Mouse (Mus musculus): ENCODE data around the gene Etv6.
"Not testable (repeated sequence)": the region's sequence is repeated elsewhere in the genome, so short reads cannot be mapped to it uniquely, and the experiment has no call there.

Gene Etv6

DNA sequence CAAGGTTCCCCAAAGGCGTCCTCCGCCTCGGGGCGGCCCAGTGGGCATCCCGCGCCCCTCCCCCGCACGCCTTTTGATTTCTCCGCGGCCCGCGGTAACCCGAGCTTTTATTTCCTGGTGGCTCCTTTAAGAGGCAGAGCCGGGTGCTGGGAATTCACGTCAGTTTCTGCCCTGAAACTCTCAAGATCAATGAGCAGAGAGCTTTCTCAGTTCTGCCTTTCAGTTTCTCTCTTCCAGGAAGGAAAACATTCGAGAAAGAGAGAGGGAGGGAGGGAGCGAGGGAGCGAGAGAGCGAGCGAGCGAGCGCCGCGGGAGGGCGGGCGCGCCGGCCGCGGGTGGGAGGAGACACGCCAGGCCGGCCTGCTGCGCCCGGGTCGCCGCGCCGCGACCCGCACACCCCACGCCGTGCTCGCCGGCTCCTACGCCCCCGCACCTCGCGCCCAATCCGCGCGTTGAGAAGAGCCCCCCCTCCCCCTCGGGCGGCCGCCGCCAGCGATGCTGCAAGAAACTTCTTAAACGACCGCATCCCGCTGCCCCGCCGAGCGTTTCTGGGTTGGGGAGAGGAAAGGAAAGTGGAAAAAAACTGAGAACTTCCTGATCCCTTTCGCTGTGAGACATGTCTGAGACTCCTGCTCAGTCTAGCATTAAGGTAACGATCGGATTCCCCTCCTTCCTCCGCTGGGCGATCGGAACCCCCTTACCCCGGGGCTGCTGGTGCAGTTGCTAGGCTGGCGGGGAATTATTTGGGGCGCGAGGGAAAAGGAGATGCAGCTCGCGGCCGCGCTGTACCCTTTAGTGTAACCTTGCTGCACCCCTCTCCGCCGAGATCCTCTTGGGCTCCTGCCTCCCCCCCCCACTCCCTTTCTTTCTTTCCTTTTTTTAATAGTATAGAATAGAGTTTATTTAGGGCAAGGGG is at the start of gene Etv6:
TSS of gene Etv6 (plus strand) at position 211 of the 916 bp plus-strand sequence.
- DNase-seq (ENCODE audit: low spot score): peak; percentile 85

DNA sequence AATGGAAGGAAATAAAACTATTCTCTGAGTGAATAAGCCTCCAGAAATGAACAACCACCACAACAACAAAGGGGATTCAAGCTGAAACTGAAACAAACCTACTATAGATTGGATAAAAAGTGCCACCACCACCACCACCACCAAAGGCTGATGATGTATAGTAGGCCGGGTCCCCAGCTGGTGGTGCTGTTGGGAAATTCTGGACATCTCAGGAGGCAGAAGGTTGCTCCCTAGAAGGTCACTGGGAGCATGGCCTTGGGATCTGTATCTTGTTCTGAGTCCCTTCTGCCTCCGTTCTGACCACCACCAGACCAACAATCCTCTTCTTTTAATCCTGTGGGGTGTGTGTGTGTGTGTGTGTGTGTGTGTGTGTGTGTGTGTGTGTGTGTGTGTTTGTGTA is 49.3 kb upstream of the Etv6 start:
- no peak for DNase-seq (ENCODE audit: low spot score)

DNA sequence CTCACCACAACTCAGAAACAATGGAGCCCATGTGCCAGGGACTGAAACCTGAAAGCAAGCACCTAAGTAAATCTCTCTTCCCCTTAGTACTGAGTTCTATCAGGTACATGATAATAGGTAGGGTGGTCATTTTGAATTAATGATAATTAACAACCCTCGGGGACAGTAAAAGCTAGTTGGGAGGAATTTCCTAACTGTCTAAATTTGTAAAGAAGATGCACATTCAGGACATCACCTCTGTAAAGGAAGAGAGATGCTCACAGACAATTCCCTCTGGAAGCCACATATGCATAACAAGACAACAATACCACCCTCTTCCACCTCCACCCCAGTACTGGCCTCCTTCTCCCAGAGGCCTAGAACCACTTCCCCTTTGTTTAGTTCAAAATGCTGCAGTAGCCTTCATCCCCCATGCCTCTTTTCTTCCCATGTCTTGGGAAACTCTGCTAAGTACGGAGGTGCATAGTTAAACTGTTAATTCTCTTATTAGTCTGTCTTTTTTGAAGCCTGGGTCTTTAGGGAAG is 48.4 kb upstream of the Etv6 start:
- no peak for DNase-seq (ENCODE audit: low spot score)

DNA sequence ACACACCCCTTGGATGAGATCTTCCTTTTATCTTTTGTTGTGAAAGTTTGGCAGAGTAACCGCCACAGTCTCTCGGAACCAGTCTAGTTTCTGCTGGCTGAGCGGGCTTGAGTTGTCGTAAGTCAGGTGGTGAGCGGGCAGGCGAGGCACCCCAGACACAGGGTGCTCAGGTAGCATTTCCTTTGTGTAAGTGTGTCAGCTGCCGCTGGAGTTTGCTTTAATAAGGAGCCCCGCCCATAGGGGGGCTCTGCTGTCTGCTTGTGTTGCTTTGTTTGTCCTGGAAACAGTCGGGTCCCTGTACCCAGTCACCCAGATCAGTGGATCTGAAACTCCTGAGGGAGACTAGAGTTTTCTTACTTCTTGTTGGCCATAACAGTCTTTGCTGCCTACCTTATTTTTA is 47.5 kb upstream of the Etv6 start:
- no peak for DNase-seq (ENCODE audit: low spot score)

DNA sequence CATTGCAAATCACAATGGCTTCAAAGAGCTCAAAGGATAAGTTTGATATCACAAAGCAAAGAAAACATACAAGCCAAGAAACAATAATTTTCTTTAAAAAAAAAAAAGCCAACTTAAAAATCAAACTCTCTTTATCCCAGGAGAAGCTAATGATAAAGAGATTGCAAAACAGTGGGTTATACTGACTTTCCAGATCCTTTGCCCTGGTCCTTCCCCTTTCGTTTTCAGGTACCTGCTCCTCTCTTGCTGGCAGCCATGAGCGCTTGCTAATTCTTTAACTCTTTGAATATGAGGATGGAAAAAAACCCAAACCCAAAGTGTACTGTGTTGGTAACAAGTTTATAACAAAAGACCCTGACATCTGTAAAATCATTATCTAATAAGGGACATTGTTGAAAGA is 38.0 kb upstream of the Etv6 start:
- DNase-seq (ENCODE audit: low spot score): no peak

DNA sequence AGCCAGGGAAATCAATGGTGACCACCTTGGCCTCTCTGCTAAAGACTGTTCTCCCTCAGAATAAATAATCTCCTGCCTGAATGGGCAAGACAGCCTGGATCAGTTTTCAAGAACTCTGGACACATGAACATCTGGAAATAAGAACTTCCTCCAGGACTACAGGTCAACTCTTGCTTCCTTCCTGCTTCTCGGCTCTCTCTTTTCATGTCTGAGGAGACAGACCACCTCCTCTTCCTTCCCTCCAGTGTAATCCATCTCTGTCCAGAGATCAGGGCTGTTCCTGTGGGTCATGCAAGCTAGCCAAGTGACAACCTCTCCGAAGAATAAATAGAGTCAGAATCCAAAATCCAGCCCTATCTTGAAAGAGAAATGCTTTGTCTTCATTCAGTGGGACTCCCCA is 37.6 kb upstream of the Etv6 start:
- DNase-seq (ENCODE audit: low spot score): no peak

DNA sequence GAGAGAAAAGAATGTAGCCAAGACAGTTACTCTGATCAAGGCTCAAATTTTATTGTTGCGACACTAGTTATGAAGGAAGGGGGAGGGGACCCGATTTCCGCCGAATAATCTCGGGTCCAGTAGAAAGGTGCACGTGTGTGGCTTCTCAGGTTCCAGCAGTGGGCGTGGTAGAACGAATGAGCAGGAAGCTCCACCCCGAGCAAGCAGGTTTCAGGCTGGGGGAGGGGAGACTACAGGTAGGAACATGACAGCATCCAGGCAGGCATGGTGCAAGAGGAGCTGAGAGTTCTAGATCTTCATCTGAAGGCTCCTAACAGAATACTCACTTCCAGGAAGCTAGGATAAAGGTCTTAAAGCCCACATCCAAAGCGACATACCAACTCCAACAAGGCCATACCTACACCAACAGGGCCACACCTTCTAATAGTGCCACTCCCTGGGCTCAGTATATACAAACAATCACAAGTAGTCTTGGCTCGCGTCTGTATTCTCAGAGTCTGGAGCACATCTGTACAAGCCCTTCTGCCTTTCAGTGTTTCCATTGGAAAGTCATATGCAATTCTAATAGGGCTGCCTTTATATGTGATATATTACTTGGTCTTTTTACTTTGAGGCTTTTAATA is 20.9 kb upstream of the Etv6 start:
- not testable (repeated sequence) for DNase-seq (ENCODE audit: low spot score)

DNA sequence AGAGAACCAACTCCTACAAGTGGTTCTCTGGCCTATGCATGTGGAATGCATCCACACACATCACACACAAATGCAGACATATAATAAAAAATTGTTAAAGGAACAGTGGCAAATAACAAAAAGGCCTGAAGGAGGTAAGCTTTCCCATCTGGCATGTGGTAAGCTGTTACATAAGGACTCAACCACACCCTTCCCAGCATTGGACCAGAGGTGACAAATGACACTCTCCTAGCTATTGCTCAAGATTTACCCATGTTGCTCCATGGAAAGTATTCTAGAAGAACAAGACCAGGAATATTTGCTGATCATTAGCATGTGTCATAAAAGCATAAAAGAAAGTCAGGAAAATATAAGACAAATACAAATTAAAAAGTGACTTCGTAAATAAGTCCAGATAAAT is 16.7 kb upstream of the Etv6 start:
- DNase-seq (ENCODE audit: low spot score): no peak

DNA sequence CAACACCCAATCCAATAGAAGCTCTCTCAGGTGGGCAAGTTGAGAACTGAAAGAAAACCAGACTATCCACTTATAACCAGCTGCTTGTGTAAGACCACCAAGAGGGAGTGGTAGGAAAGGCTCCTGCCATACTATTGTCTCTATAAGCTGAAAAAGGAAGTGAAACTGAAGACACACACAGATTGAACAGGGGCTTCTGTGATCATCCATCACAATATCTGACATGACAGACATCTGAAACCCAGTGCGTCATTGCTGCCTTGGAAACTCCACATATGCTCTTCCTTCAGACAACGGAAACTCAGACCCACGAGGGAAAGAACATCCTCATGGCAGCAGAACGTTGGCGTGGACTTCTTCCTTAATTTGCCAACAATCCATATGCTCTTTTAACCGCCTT is 14.7 kb upstream of the Etv6 start:
- no peak for DNase-seq (ENCODE audit: low spot score)

DNA sequence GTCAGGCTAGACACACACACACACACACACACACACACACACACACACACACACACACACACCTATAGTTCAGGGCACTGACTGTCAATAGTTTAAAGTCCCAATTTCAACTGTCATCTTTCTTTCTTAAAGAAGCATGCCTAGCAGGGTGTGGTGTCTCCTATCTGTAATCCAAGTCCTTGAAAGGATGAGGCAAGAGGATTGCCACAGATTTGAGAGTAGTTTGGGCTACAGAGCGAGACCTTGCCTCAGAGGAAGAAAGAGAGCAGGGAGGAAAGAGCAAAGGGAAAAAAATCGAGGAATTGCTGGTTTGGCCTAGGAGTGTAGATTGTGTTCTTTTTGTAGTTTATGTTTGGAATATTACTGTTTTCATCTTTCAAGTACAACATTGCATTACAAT is 9.2 kb upstream of the Etv6 start:
- no peak for DNase-seq (ENCODE audit: low spot score)

DNA sequence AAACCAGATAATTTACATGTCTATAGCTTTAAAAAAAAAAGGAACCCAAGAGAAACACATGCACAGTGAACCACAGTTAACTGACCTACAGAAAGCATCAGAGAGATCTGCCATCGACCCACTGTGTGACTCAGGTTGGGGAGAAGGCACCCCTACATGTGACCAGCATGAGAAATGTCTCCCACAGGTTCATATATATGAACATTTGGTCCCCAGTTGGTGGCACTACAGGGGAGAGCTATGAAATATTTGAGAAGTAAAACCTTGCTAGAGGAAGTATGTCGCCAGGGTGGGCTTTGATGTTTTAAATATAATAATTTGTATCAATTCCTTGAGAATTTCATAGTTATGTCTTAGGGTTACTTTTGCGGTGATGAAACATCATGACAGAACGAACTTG is 8.5 kb upstream of the Etv6 start:
- no peak for DNase-seq (ENCODE audit: low spot score)

DNA sequence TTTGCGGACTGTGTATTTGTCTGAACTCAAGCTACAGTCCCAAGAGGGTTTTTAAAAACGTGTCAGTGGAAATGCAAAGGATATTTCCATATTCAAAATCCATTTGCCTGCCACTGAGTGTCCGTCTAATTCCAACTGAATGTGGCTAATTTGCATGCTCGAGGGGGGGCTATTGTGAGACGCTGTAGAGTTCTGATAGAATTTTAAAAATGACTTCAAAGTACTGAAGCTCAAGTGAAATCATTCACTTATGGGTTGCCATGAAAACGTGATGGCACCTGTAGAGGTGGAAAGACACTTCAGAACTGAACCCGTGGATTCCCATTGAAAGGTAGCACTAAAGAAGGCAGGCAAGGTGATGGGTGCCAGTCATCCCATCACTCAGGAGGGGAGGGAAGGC is 3.0 kb upstream of the Etv6 start:
- no peak for DNase-seq (ENCODE audit: low spot score)

DNA sequence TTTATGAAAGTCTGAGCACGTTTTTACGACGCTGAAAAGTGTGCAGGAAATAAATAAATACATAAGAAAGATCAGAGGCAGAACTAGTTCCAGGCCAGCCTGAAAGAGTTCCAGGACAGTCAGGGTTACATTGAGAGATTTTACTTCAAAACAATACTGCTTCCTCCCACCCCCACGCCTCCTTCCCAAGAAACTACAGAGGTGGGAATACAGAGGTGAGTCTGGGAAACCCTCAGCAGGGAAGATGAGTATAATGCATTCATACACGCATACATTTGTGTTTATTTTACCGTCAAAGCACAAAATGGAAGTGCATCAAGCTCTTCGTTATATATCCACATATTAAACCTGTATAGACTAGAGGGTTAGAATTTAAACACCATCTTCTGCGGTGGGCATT is 1.1 kb upstream of the Etv6 start:
- no peak for DNase-seq (ENCODE audit: low spot score)

DNA sequence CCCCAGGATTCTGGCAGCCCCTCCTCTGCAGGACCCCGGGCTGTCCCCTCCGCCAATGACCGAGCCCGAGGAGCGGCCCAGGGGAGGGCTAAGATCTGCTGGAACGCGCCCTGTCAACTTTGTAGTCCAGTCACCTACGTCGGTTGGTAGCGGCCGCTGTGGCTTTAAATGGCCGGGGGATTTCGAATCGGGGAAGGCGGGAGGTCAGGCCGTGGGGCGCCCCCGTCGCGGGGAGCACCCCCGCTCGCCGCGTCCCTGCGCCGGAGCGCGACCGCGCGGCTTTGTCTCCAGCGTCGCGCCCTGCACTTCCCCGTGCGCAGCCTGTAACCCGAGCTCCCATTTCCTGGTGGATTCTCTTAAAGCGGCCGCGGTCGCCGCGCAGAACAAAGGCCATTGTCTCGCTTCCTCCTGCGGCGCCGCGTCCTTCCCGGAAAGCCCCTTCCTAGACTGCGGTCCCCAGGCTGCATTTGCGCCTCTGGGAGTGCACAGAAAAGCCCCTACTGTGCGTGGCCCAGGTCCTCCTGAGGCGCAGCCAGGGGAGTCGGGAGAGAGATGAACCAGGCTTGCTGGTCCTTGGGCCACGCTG is 503 bp upstream of the Etv6 start:
- peak; percentile 80 for DNase-seq (ENCODE audit: low spot score)

DNA sequence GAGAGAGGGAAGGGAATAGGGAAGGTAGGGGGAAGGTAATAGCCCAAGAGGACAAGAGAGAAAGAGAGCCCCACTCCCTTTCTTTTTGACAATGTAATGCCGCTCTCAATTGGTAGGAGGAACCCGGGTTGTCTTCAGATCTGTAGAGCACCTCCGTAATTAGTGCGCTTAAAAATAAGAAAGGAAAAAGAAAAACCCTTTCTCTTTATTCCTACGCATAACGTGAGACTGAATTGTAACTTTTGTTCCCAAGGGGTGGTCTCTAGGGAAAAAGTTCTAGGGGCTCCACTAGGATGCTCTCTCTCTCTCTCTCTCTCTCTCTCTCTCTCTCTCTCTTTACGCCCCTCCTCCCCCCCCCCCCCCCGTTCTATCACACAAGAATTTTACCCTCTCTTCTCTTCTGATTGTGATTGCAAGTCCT is 1.0 kb downstream of the Etv6 start:
- no peak for DNase-seq (ENCODE audit: low spot score)

DNA sequence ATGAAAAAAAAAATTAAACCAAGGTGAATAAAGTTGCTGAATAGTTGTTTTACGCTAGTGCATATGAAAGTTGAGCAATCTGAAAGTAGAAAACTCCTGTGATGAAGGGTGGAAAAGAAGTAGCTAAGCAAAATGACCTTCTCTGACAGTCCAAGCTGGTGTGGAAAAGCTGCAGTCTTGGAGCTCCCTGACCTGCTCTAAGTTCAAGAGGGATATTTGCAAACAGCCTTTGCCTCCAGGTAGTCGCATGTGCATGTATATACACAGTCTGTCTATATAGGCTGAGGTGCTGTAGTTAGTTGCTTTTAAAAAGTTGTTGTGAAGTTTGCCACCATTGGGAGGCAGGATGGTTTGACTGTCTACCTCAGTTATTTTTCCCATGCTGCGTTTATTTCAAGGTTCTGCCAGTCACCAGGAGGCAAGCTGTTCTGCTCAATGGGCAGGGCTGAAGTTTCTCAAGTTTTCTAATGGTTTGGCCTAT is 1.5 kb downstream of the Etv6 start:
- no peak for DNase-seq (ENCODE audit: low spot score)

DNA sequence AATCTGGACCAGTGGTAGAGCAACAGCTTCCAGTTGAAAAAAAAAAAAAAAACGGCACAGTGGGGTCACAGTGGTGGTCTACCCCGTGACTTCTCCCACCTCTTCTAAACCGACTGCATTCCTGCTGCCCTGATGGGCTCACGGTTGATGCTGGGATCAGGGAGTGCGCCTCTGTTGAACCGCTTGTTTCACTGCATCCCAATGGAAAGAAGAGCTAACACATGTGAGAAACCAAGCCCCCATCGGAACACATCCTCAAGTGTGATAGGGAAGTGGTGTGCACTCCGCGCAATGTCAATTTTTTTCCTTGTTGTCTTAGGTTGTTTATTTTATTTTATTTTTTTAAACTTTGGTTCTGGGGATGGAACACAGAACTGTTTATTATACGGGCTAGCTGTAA is 2.5 kb downstream of the Etv6 start:
- DNase-seq (ENCODE audit: low spot score): no peak

DNA sequence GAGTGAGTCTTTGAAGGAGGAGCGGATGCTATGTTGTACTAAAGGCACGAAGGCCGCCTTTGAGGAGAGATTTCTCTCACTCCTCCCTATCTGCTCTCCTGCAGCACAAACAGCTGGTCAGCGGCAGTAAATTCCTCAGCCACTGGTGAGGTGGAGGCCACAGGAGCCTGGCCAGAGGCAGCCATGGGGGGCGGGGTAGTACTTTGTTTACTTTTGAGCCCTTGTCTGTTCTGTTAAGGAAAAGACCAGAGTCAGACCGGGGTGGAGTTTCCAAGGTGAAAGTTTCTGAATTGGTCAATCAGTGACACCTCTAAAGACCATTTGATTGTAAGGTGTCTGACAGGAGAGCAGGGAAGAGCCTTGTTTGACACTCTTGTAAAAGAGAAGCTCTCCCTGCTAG is 3.4 kb downstream of the Etv6 start:
- peak; percentile 70 for DNase-seq (ENCODE audit: low spot score)

DNA sequence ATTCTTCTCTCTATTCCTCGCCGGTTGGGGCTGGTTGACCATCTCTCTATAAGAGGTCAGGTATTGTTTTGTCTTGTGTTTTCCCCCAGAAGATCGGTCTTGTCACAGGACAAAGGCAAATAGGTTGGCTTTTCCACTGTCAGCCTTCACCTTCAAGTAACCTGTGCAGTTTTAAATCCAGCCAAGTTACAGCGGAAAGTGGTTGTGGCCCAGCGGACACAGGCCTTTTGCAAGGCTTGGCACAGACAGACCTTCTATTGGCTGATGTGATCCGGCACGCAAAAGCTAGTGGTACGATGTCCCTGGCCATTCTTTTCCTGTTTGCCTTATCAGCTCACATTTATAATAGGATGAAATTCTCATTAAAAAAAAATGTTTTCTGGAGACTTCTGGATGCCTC is 3.9 kb downstream of the Etv6 start:
- no peak for DNase-seq (ENCODE audit: low spot score)

DNA sequence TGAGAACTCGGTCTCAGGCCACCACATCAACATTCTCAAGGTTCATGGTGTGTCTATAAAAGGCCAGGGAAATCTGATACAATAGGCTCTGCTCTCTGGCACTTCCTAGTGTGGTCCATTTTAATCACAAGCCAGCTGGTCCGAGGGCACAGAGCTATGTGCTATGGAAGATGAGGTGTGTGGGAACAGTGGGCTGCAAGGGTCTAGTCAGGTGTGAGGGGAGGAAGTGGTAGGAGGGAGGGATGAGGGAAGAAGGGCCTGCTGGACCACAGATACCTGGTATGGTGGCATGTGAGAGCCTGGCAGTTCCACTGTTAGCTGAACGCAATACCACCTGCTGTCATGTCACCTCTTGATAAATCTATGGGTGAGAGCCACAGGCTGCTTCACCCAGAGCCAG is 4.8 kb downstream of the Etv6 start:
- no peak for DNase-seq (ENCODE audit: low spot score)

DNA sequence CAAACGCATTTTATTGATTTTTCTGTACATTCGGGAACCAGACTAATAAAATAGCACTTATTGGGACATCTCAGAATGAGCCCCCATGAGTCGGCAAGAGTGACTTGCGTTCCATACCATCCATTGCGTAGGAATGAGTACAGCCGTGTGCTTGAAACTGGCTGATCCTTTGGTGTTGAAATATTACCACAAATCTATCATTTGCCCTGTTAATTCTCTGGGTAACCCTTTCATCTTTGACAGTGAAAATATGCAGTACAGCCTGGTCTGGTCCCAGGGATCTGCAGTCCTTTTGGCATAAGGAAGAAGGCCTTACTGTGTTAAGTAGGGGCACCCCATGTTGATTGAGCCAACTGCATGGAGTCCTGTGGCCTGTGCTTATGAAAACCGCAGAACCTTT is 5.8 kb downstream of the Etv6 start:
- no peak for DNase-seq (ENCODE audit: low spot score)

DNA sequence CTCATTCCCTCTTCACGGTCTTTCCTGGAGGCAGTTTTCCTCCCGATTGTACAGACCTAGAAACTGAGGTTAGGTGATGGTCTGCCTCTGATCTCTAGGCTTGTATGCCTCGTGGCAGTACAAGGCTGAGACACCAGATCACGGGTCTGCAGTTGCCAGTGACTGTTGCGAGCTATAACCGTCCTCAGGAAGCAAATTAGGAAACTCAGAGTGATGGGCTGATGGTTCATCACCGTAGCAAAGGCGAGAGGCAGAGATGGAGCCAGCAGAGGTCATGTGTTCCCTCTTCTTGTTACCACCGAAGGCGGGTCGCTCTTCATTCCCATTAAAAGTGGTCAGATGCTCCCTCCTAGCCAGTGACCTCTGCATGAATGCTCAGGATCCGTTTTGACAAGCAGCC is 6.4 kb downstream of the Etv6 start:
- DNase-seq (ENCODE audit: low spot score): no peak

DNA sequence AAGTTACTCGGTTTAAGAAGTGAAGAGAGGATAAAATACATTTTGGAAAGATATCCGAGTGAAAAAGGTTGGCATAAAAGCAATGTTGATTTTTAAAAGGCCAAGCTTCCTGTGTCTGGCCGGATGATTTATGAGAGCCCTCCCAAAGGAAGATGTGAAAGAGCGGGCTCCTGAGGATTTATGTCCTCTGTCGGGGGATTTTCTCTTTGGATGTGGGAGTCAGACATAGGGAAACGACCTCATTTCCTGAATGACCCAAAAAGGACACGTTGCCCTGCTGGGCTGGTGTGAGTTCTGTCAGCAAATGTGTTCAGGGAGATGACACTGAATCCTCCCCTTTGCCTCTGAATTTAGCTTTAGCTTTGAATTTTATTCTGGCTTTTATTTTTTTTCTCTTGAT is 8.0 kb downstream of the Etv6 start:
- DNase-seq (ENCODE audit: low spot score): no peak

All from urinary bladder, postnatal 14 days (tissue).